Mouse (Mus musculus) stomach, embryonic 16.5 days (tissue): ENCODE measurements around the gene Gm4131. TPM values are rescaled to one million over a fixed set of nuclear protein-coding genes. Genes with fewer than 3 reads are reported as not detected.

Experiments used
- ATAC-seq: fragments of 200-750 bp; cut with Nextera tagmentation; 2 replicates; pipeline ENCODE4 v1.8.0; 2017; ENCODE audit warnings: moderate number of reproducible peaks, moderate TSS enrichment; ENCODE audit not compliant: insufficient read depth, low FRiP score
- H3K27ac ChIP-seq: fragments of 300-500 bp; sonication (generic); 2 replicates; pipeline ENCODE4 v1.5.1; 2014; ENCODE audit warnings: low read length
- H3K27me3 ChIP-seq: fragments of 300-500 bp; sonication (generic); 2 replicates; pipeline ENCODE4 v1.6.1; 2014; ENCODE audit warnings: low read length, control low read depth, mixed read lengths; ENCODE audit not compliant: control insufficient read depth, insufficient read depth
- H3K36me3 ChIP-seq: fragments of 300-500 bp; sonication (generic); 2 replicates; pipeline ENCODE4 v1.6.1; 2014; ENCODE audit warnings: low read length; ENCODE audit not compliant: control insufficient read depth, insufficient read depth
- H3K4me1 ChIP-seq: fragments of 300-500 bp; sonication (generic); 2 replicates; pipeline ENCODE4 v1.6.1; 2014; ENCODE audit warnings: low read length, control low read depth, mixed read lengths; ENCODE audit not compliant: control insufficient read depth, insufficient read depth
- H3K4me2 ChIP-seq: fragments of 300-500 bp; sonication (generic); 2 replicates; pipeline ENCODE4 v1.6.1; 2014; ENCODE audit warnings: low read depth, low read length, mixed read lengths
- H3K4me3 ChIP-seq: fragments of 300-500 bp; sonication (generic); replicated peaks from 2 replicates; pipeline ENCODE4 v1.5.1; 2014; ENCODE audit warnings: mild to moderate bottlenecking, low read length
- H3K9ac ChIP-seq: fragments of 300-500 bp; sonication (generic); 2 replicates; pipeline ENCODE4 v1.6.1; 2014; ENCODE audit warnings: low read length
- H3K9me3 ChIP-seq: fragments of 300-500 bp; sonication (generic); replicated peaks from 2 replicates; pipeline ENCODE4 v1.6.1; 2016; ENCODE audit warnings: low read length, control low read depth; ENCODE audit not compliant: control insufficient read depth
- WGBS: fragments of 180-500 bp; shearing (Covaris S2); extraction: QIAGEN DNeasy Blood & Tissue Kit; methylation state at CpG from one replicate; pipeline ENCODE4 v1.1.7; 2014; 5-methylcytosine and 5-hydroxymethylcytosine counted together
- polyA plus RNA-seq: library from polyadenylated mRNA; unstranded; fragments of >200 nt; fragmentation: Nextera tagmentation; extraction: Ambion mirVana; gene quantifications from 2 replicates; pipeline ENCODE4 v1.2.1, GENCODE M21; 2015

The Gm4131 gene
- polyA plus RNA-seq, 1 experiment from 2014 or later = not detected

DNA sequence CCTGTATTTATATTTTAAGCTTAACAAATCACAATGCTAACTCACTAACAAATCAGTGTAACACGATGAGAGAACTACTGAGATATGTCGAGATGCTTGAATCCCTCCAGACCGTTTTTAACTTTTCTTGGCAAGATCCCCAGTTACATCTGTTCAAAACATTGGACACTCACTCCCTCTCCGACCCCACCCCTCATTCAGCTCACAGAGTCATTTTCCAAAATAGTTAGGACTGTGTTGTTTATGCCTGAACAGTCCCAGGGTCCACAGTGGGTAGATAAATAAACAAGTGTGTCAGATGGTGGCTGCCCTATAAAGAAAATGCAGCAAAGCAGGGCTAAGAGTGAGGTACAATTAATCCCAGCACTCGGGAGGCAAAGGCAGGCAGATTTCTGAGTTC, 29.7 kb downstream of the Gm4131 start:
- Histone ChIP-seq H3K36me3 (no peaks in the 10 kb centered on the region), H3K4me2 (no peak overlapping the region), H3K4me1 (no peaks in the 10 kb centered on the region; the same call in 1 of the 2 replicates), H3K9ac (no peak overlapping the region), H3K27me3 (no peaks in the 10 kb centered on the region), H3K9me3 (no peaks in the 10 kb centered on the region), H3K4me3 (no peak overlapping the region), H3K27ac (no peak overlapping the region)
- ATAC-seq = no peak
- WGBS = 40% methylated on average over 5 of the region's 5 CpGs

DNA sequence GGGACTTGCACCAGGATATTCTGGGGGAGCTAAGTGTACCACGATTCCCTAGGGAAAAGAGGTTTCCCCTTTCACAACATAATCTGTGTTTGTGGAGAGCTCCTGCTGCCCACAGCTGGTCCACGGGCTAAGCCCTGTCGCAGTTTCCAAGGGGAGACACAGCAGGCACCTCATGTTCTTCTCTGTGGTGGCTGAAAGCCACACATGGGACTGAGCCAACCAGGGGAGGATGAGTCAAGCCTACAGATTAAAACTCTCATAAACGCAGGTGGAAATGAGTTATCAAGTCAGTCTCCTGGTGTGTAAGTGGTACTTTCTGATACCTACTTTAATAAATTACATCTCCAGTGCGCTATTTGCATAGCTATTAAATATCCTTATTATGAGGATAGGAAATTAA, 30.6 kb downstream of the Gm4131 start:
- no peak overlapping the region for H3K4me3 ChIP-seq
- H3K9ac ChIP-seq = no peak overlapping the region
- H3K9me3 ChIP-seq = no peaks in the 10 kb centered on the region
- no peak overlapping the region for H3K4me2 ChIP-seq
- no peaks in the 10 kb centered on the region for H3K36me3 ChIP-seq
- H3K27me3 ChIP-seq = no peaks in the 10 kb centered on the region
- ATAC-seq = no peak
- no peaks in the 10 kb centered on the region; the same call in 1 of the 2 replicates for H3K4me1 ChIP-seq
- WGBS = 65% methylated on average over 5 of the region's 5 CpGs
- no peak overlapping the region for H3K27ac ChIP-seq

GRCm38 (mm10) chr14:62530951-62531350, 35.8 kb downstream of the Gm4131 start:
- H3K4me2 ChIP-seq = no peak overlapping the region
- H3K9me3 ChIP-seq = no peaks in the 10 kb centered on the region
- no peak for ATAC-seq
- no peaks in the 10 kb centered on the region; the same call in 1 of the 2 replicates for H3K4me1 ChIP-seq
- H3K9ac ChIP-seq = no peak overlapping the region
- no peak overlapping the region for H3K27ac ChIP-seq
- no peaks in the 10 kb centered on the region for H3K36me3 ChIP-seq
- H3K4me3 ChIP-seq = no peak overlapping the region
- WGBS = 51% methylated on average over 2 of the region's 2 CpGs
- H3K27me3 ChIP-seq = no peaks in the 10 kb centered on the region

- Histone ChIP-seq H3K27me3 (no peaks in the 10 kb centered on the region), H3K4me3 (no peak overlapping the region), H3K4me2 (no peak overlapping the region), H3K27ac (no peak overlapping the region), H3K36me3 (no peaks in the 10 kb centered on the region), H3K9ac (no peak overlapping the region), H3K4me1 (no peaks in the 10 kb centered on the region), H3K9me3 (no peaks in the 10 kb centered on the region)
- ATAC-seq = no peak
- 57% methylated on average over 1 of the region's 1 CpGs for WGBS
Measured at GRCm38 (mm10) chr14:62512845-62513244, 53.9 kb downstream of the Gm4131 start.

DNA sequence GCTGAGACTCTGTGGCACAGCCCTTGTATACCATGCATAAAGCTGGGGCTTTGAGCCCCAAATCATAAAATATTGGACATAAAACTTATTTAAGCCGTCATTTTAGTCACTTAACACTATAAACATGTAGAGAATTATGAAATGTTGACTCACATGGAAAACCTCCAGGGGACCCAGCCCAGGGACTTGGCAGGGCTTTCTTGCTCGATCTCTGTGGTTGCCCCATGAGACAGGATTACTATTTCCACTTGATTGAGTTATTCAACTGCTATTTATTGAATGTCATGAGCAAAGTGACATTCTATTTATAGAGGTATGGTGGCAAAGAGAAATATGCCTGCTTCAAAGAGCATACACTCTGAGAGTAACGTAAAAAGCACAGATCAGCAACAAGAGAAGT, 57.4 kb downstream of the Gm4131 start:
- 46% methylated on average over 3 of the region's 3 CpGs for WGBS
- no peaks in the 10 kb centered on the region for H3K27me3 ChIP-seq
- H3K4me2 ChIP-seq = no peak overlapping the region
- H3K4me3 ChIP-seq = no peak overlapping the region
- no peaks in the 10 kb centered on the region for H3K4me1 ChIP-seq
- no peaks in the 10 kb centered on the region for H3K9me3 ChIP-seq
- H3K27ac ChIP-seq = no peak overlapping the region
- no peak for ATAC-seq
- H3K36me3 ChIP-seq = no peaks in the 10 kb centered on the region
- H3K9ac ChIP-seq = no peak overlapping the region

GRCm38 (mm10) chr14:62506261-62506660, 60.5 kb downstream of the Gm4131 start:
- Histone ChIP-seq H3K36me3 (no peaks in the 10 kb centered on the region), H3K27me3 (no peaks in the 10 kb centered on the region), H3K9ac (no peak overlapping the region), H3K4me1 (no peaks in the 10 kb centered on the region), H3K4me2 (no peak overlapping the region), H3K4me3 (no peak overlapping the region), H3K27ac (no peak overlapping the region), H3K9me3 (no peaks in the 10 kb centered on the region)
- 66% methylated on average over 3 of the region's 3 CpGs for WGBS
- no peak for ATAC-seq

DNA sequence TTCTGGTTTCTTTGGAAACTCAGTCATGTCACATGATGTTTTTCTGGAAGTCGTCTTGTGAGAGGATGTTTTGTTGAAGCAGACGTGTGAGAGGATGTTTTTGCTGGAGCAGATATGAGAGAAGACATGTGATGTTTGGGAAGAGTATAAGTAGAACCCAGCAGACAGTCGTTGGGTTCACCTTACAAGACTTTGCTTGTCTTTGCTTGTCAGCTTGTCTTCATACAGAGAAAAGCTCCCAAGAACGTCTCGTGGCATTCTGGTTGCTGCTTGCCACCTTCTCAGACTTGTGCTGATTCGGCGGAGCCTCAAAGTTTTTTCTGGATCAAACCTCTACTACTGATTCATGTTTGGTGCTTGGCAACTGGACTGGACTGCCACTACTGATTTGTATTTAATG, 69.3 kb downstream of the Gm4131 start:
- no peaks in the 10 kb centered on the region for H3K36me3 ChIP-seq
- ATAC-seq = no peak
- 75% methylated on average over 7 of the region's 7 CpGs for WGBS
- H3K4me2 ChIP-seq = no peak overlapping the region
- H3K27me3 ChIP-seq = no peaks in the 10 kb centered on the region
- H3K4me1 ChIP-seq = no peaks in the 10 kb centered on the region
- H3K9ac ChIP-seq = no peak overlapping the region
- no peak overlapping the region for H3K4me3 ChIP-seq
- no peak overlapping the region for H3K27ac ChIP-seq
- no peaks in the 10 kb centered on the region for H3K9me3 ChIP-seq

GRCm38 (mm10) chr14:62496501-62496900, 70.2 kb downstream of the Gm4131 start:
- Histone ChIP-seq H3K4me2 (no peak overlapping the region), H3K4me3 (no peak overlapping the region), H3K4me1 (no peaks in the 10 kb centered on the region), H3K9me3 (no peaks in the 10 kb centered on the region), H3K36me3 (no peaks in the 10 kb centered on the region), H3K27me3 (no peaks in the 10 kb centered on the region), H3K27ac (no peak overlapping the region), H3K9ac (no peak overlapping the region)
- WGBS = 53% methylated on average over 1 of the region's 1 CpGs
- no peak for ATAC-seq

GRCm38 (mm10) chr14:62493456-62493855, 73.3 kb downstream of the Gm4131 start:
- Histone ChIP-seq H3K4me3 (no peak overlapping the region), H3K27ac (no peak overlapping the region), H3K36me3 (no peaks in the 10 kb centered on the region), H3K4me2 (no peak overlapping the region), H3K9me3 (no peaks in the 10 kb centered on the region), H3K9ac (no peak overlapping the region), H3K4me1 (no peaks in the 10 kb centered on the region), H3K27me3 (no peaks in the 10 kb centered on the region)
- ATAC-seq = no peak
- WGBS = 67% methylated on average over 5 of the region's 5 CpGs
